Mouse (Mus musculus): ENCODE results near the gene Trpm3. TPM values are rescaled to one million over a fixed set of nuclear protein-coding genes. Genes with fewer than 3 reads are reported as not detected.

Trpm3 gene
- polyA plus RNA-seq, 1 experiment from 2014 or later = 0.91 TPM

GRCm38 (mm10) chr19:22758496-22758895 lies 619.6 kb downstream of the Trpm3 start:
- no peak overlapping the region for H3K4me3 ChIP-seq (ENCODE audit: low read length)
- ATAC-seq (replicated peaks; ENCODE audit: extremely low read depth, insufficient read depth, low FRiP score) = no peak
- no peaks in the 10 kb centered on the region for H3K4me1 ChIP-seq (ENCODE audit: control insufficient read depth, insufficient read depth, low read length)
- no peak overlapping the region for H3K9ac ChIP-seq (ENCODE audit: low read length)
- 75% methylated on average over 2 of the region's 2 CpGs for WGBS
- no peak overlapping the region for H3K4me2 ChIP-seq (ENCODE audit: low read depth, low read length)
- H3K27me3 ChIP-seq (ENCODE audit: control insufficient read depth, insufficient read depth, low read length) = no peaks in the 10 kb centered on the region
- H3K36me3 ChIP-seq (ENCODE audit: control insufficient read depth, insufficient read depth) = no peaks in the 10 kb centered on the region
- H3K9me3 ChIP-seq (replicated peaks; ENCODE audit: control insufficient read depth, low read length) = no peaks in the 10 kb centered on the region
- H3K27ac ChIP-seq (ENCODE audit: low read length) = no peak overlapping the region

DNA sequence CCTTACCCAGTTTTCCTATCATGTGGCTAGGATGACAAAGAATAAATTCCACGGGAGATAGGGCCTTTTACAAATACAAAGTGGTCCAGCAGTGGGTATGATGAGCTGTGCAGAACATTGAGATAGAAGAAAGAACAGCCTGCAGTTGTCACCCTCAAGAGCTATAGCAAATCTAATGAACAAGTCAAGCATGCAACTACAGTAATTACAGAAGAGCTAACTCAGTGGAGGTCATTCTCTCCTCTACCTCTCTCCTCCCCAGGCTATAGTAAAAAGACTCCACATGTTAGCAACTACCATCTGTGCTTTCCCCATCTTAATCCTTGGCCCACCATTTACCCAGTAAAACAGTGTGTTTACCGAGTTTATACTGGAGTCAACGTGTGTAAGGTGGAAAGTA lies 629.4 kb downstream of the Trpm3 start:
- H3K9me3 ChIP-seq (replicated peaks; ENCODE audit: control insufficient read depth, low read length) = no peaks in the 10 kb centered on the region
- no peaks in the 10 kb centered on the region for H3K4me1 ChIP-seq (ENCODE audit: control insufficient read depth, insufficient read depth, low read length)
- H3K36me3 ChIP-seq (ENCODE audit: control insufficient read depth, insufficient read depth) = no peaks in the 10 kb centered on the region
- WGBS = 71% methylated on average over 3 of the region's 3 CpGs
- H3K4me3 ChIP-seq (ENCODE audit: low read length) = no peak overlapping the region
- H3K9ac ChIP-seq (ENCODE audit: low read length) = no peak overlapping the region
- no peak overlapping the region for H3K4me2 ChIP-seq (ENCODE audit: low read depth, low read length)
- ATAC-seq (replicated peaks; ENCODE audit: extremely low read depth, insufficient read depth, low FRiP score) = no peak
- H3K27ac ChIP-seq (ENCODE audit: low read length) = no peak overlapping the region
- no peaks in the 10 kb centered on the region for H3K27me3 ChIP-seq (ENCODE audit: control insufficient read depth, insufficient read depth, low read length)

DNA sequence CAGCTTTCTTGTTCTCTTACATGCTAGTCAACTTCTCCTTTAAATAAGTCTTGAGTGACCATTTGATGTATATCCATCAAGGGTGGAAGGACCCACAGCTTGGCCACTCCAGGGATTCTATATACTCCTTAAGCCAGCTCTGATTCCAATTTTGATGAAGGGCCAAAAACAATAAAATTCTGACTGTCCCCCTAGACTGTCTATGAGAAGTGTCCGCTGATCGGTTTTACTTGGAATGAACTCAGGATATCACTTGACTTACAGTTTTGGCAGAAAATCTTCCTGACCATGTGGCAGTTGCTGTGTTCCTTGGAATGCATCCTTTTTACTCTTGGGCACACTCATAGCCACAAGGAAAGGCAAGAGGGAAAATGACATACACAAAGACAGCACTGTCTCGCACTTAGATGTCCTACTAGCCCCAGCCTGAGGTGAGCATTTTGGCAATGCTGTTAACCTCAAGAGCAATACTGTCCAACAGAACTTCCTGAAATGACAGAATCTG lies 636.4 kb downstream of the Trpm3 start:
- H3K36me3 ChIP-seq (ENCODE audit: control insufficient read depth, insufficient read depth) = no peaks in the 10 kb centered on the region
- 70% methylated on average over 3 of the region's 3 CpGs for WGBS
- H3K27ac ChIP-seq (ENCODE audit: low read length) = no peak overlapping the region
- no peak overlapping the region for H3K4me2 ChIP-seq (ENCODE audit: low read depth, low read length)
- no peaks in the 10 kb centered on the region for H3K9me3 ChIP-seq (replicated peaks; ENCODE audit: control insufficient read depth, low read length)
- H3K4me1 ChIP-seq (ENCODE audit: control insufficient read depth, insufficient read depth, low read length) = no peaks in the 10 kb centered on the region
- H3K27me3 ChIP-seq (ENCODE audit: control insufficient read depth, insufficient read depth, low read length) = no peaks in the 10 kb centered on the region
- ATAC-seq (replicated peaks; ENCODE audit: extremely low read depth, insufficient read depth, low FRiP score) = no peak
- no peak overlapping the region for H3K9ac ChIP-seq (ENCODE audit: low read length)
- no peak overlapping the region for H3K4me3 ChIP-seq (ENCODE audit: low read length)

- no peaks in the 10 kb centered on the region for H3K27me3 ChIP-seq (ENCODE audit: control insufficient read depth, insufficient read depth, low read length)
Measured at GRCm38 (mm10) chr19:22780192-22780843, 641.5 kb downstream of the Trpm3 start.

GRCm38 (mm10) chr19:22781579-22781978 lies 642.7 kb downstream of the Trpm3 start:
- H3K9me3 ChIP-seq (replicated peaks; ENCODE audit: control insufficient read depth, low read length) = no peaks in the 10 kb centered on the region
- H3K27ac ChIP-seq (ENCODE audit: low read length) = no peak overlapping the region
- no peak overlapping the region for H3K4me2 ChIP-seq (ENCODE audit: low read depth, low read length)
- no peaks in the 10 kb centered on the region for H3K4me1 ChIP-seq (ENCODE audit: control insufficient read depth, insufficient read depth, low read length)
- ATAC-seq (replicated peaks; ENCODE audit: extremely low read depth, insufficient read depth, low FRiP score) = no peak
- H3K27me3 ChIP-seq (ENCODE audit: control insufficient read depth, insufficient read depth, low read length) = no peaks in the 10 kb centered on the region
- H3K9ac ChIP-seq (ENCODE audit: low read length) = no peak overlapping the region
- H3K36me3 ChIP-seq (ENCODE audit: control insufficient read depth, insufficient read depth) = no peaks in the 10 kb centered on the region
- no peak overlapping the region for H3K4me3 ChIP-seq (ENCODE audit: low read length)

More at GRCm38 (mm10) chr19:22780192-22780843, 641.5 kb downstream of the Trpm3 start:
- H3K4me1 ChIP-seq (ENCODE audit: control insufficient read depth, insufficient read depth, low read length) = no peaks in the 10 kb centered on the region
- H3K36me3 ChIP-seq (ENCODE audit: control insufficient read depth, insufficient read depth) = no peaks in the 10 kb centered on the region
- no peak overlapping the region for H3K27ac ChIP-seq (ENCODE audit: low read length)
- no peak overlapping the region for H3K9ac ChIP-seq (ENCODE audit: low read length)
- 78% methylated on average over 7 of the region's 7 CpGs for WGBS
- ATAC-seq (replicated peaks; ENCODE audit: extremely low read depth, insufficient read depth, low FRiP score) = no peak
- H3K4me2 ChIP-seq (ENCODE audit: low read depth, low read length) = no peak overlapping the region
- no peak overlapping the region for H3K4me3 ChIP-seq (ENCODE audit: low read length)
- H3K9me3 ChIP-seq (replicated peaks; ENCODE audit: control insufficient read depth, low read length) = no peaks in the 10 kb centered on the region

GRCm38 (mm10) chr19:22783745-22784144 lies 644.9 kb downstream of the Trpm3 start:
- H3K4me2 ChIP-seq (ENCODE audit: low read depth, low read length) = no peak overlapping the region
- H3K4me3 ChIP-seq (ENCODE audit: low read length) = no peak overlapping the region
- no peak overlapping the region for H3K27ac ChIP-seq (ENCODE audit: low read length)
- no peaks in the 10 kb centered on the region for H3K4me1 ChIP-seq (ENCODE audit: control insufficient read depth, insufficient read depth, low read length)
- no peaks in the 10 kb centered on the region for H3K36me3 ChIP-seq (ENCODE audit: control insufficient read depth, insufficient read depth)
- H3K9ac ChIP-seq (ENCODE audit: low read length) = no peak overlapping the region
- ATAC-seq (replicated peaks; ENCODE audit: extremely low read depth, insufficient read depth, low FRiP score) = no peak
- WGBS = 69% methylated on average over 2 of the region's 2 CpGs
- no peaks in the 10 kb centered on the region for H3K9me3 ChIP-seq (replicated peaks; ENCODE audit: control insufficient read depth, low read length)
- no peaks in the 10 kb centered on the region for H3K27me3 ChIP-seq (ENCODE audit: control insufficient read depth, insufficient read depth, low read length)

DNA sequence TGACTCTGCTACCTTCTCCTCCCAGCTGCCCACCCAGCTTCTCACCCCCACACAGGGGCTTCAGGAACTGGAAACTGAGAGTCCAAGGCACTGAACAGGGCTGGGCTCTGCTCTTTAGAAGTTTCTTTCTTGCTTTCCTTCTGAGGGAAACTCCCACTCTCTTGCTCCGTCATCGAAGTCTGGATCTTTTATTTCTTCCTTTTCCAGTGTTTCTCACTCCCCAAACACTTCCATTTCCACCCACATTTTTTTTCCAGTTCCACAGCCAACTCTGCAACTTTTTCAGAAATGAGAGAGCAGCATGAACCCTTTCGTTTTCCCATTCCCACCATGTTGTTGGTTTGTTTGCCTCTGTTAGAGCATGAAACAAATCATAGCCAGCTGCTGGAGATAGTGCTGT lies 650.9 kb downstream of the Trpm3 start:
- ATAC-seq (replicated peaks; ENCODE audit: extremely low read depth, insufficient read depth, low FRiP score) = no peak
- Histone ChIP-seq H3K4me1 (ENCODE audit: control insufficient read depth, insufficient read depth, low read length) (no peaks in the 10 kb centered on the region), H3K9ac (ENCODE audit: low read length) (no peak overlapping the region), H3K36me3 (ENCODE audit: control insufficient read depth, insufficient read depth) (no peaks in the 10 kb centered on the region), H3K9me3 (replicated peaks; ENCODE audit: control insufficient read depth, low read length) (no peaks in the 10 kb centered on the region), H3K4me2 (ENCODE audit: low read depth, low read length) (no peak overlapping the region), H3K27me3 (ENCODE audit: control insufficient read depth, insufficient read depth, low read length) (no peaks in the 10 kb centered on the region), H3K4me3 (ENCODE audit: low read length) (no peak overlapping the region), H3K27ac (ENCODE audit: low read length) (no peak overlapping the region)
- 72% methylated on average over 3 of the region's 3 CpGs for WGBS

DNA sequence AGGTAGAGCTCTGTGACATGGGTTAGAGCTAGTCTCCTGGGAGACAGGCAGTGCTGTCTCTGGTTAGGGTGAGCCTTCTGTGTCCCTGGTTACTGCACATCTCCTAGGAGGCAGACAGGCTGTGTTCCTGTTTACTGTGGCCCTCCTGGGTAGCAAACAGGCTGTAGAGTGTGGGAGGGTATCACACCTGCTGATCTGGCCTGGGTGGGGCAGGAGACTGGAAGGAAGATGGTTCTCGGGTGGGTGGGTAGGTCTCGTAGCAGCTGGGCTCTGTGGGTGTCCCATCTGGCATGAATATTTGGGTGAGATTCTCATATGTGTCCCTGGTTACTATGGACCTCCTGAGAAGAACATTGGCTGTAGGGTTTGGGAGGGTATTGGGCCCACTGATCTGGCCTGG lies 658.1 kb downstream of the Trpm3 start:
- 95% methylated on average over 2 of the region's 2 CpGs for WGBS
- no peak overlapping the region for H3K4me3 ChIP-seq (ENCODE audit: low read length)
- no peaks in the 10 kb centered on the region for H3K27me3 ChIP-seq (ENCODE audit: control insufficient read depth, insufficient read depth, low read length)
- no peaks in the 10 kb centered on the region for H3K9me3 ChIP-seq (replicated peaks; ENCODE audit: control insufficient read depth, low read length)
- ATAC-seq (replicated peaks; ENCODE audit: extremely low read depth, insufficient read depth, low FRiP score) = no peak
- no peak overlapping the region for H3K9ac ChIP-seq (ENCODE audit: low read length)
- H3K4me2 ChIP-seq (ENCODE audit: low read depth, low read length) = no peak overlapping the region
- H3K4me1 ChIP-seq (ENCODE audit: control insufficient read depth, insufficient read depth, low read length) = no peaks in the 10 kb centered on the region
- no peak overlapping the region for H3K27ac ChIP-seq (ENCODE audit: low read length)
- no peaks in the 10 kb centered on the region for H3K36me3 ChIP-seq (ENCODE audit: control insufficient read depth, insufficient read depth)

GRCm38 (mm10) chr19:22800471-22800870 lies 661.6 kb downstream of the Trpm3 start:
- Histone ChIP-seq H3K27me3 (ENCODE audit: control insufficient read depth, insufficient read depth, low read length) (no peaks in the 10 kb centered on the region), H3K36me3 (ENCODE audit: control insufficient read depth, insufficient read depth) (no peaks in the 10 kb centered on the region), H3K4me3 (ENCODE audit: low read length) (no peak overlapping the region), H3K9me3 (replicated peaks; ENCODE audit: control insufficient read depth, low read length) (no peaks in the 10 kb centered on the region), H3K4me2 (ENCODE audit: low read depth, low read length) (no peak overlapping the region), H3K4me1 (ENCODE audit: control insufficient read depth, insufficient read depth, low read length) (no peaks in the 10 kb centered on the region), H3K27ac (ENCODE audit: low read length) (no peak overlapping the region), H3K9ac (ENCODE audit: low read length) (no peak overlapping the region)
- no peak for ATAC-seq (replicated peaks; ENCODE audit: extremely low read depth, insufficient read depth, low FRiP score)
- 31% methylated on average over 5 of the region's 5 CpGs for WGBS
